Mouse (Mus musculus) lung, postnatal 0 days (tissue): ENCODE results near the gene P4ha2. TPM values are rescaled to one million over a fixed set of nuclear protein-coding genes. Genes with fewer than 3 reads are reported as not detected.
A peak's percentile ranks its signal among the peaks of the same experiment; 100 is the strongest.

Source experiments
- ATAC-seq: fragments of 200-750 bp; cut with Nextera tagmentation; 2 replicates; pipeline ENCODE4 v1.8.0; 2017; ENCODE audit warnings: moderate library complexity
- DNase-seq: peaks from one replicate; pipeline ENCODE4 v3.0.0-alpha.2; 2016; ENCODE audit warnings: low spot score
- H3K27ac ChIP-seq: fragments of 300-500 bp; sonication (generic); 2 replicates; pipeline ENCODE4 v1.5.1; 2014; ENCODE audit warnings: antibody characterized with exemption, mild to moderate bottlenecking, low read length, mixed read lengths
- H3K27me3 ChIP-seq: fragments of 300-500 bp; sonication (generic); replicated peaks from 2 replicates; pipeline ENCODE4 v1.6.1; 2014; ENCODE audit warnings: low read length, mixed read lengths; ENCODE audit not compliant: insufficient read depth
- H3K36me3 ChIP-seq: fragments of 300-500 bp; sonication (generic); 2 replicates; pipeline ENCODE4 v1.6.1; 2014; ENCODE audit warnings: low read length, mixed read lengths; ENCODE audit not compliant: insufficient read depth
- H3K4me1 ChIP-seq: fragments of 300-500 bp; sonication (generic); 2 replicates; pipeline ENCODE4 v1.6.1; 2014; ENCODE audit warnings: antibody characterized with exemption, low read depth, low read length, mixed read lengths; ENCODE audit not compliant: insufficient read depth
- H3K4me2 ChIP-seq: fragments of 300-500 bp; sonication (generic); replicated peaks from 2 replicates; pipeline ENCODE4 v1.6.1; 2014; ENCODE audit warnings: low read depth, mild to moderate bottlenecking, low read length, moderate library complexity, mixed read lengths
- H3K4me3 ChIP-seq: fragments of 300-500 bp; sonication (generic); 2 replicates; pipeline ENCODE4 v1.5.1; 2014; ENCODE audit warnings: low read depth, low read length
- H3K9ac ChIP-seq: fragments of 300-500 bp; sonication (generic); replicated peaks from 2 replicates; pipeline ENCODE4 v1.6.1; 2014; ENCODE audit warnings: low read depth, mild to moderate bottlenecking
- H3K9me3 ChIP-seq: fragments of 300-500 bp; sonication (generic); 2 replicates; pipeline ENCODE4 v1.6.1; 2016; ENCODE audit warnings: low read length, mixed read lengths
- CTCF ChIP-seq: IDR thresholded peaks from 2 replicates; pipeline ENCODE4 v1.5.1; 2016; ENCODE audit warnings: antibody characterized with exemption, mild to moderate bottlenecking
- EP300 ChIP-seq: IDR thresholded peaks from 2 replicates; pipeline ENCODE4 v1.6.1; 2016; ENCODE audit warnings: antibody characterized with exemption, mild to moderate bottlenecking, control low read depth
- WGBS: fragments of 180-500 bp; shearing (Covaris S2); extraction: QIAGEN DNeasy Blood & Tissue Kit; methylation state at CpG from one replicate; pipeline ENCODE4 v1.1.7; 2014; 5-methylcytosine and 5-hydroxymethylcytosine counted together
- polyA plus RNA-seq: library from polyadenylated mRNA; unstranded; fragments of >200 nt; fragmentation: Nextera tagmentation; extraction: Ambion mirVana; gene quantifications from 2 replicates; pipeline ENCODE4 v1.2.1, GENCODE M21; 2015

P4ha2 gene
- polyA plus RNA-seq, 1 experiment from 2014 or later: 26.5 TPM

DNA sequence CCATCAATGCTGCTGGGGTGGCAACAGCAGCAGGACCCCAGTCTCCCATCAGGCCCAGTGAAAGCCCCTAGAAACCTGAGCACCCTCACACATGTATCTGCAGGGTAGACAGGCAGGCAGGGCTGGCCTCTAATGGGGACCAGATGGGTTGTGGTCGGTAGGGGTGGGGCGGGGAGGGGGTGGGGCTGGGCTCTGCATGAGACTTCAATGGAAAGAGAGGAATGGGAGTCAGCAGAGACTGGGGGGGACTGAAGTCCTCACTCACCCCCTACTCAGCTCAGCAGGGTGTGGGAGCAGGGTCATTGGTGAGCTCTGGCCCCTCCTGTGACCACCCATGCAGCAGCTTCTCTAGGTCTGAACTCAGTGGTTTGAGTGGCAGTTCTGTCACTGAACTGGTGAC, 42.5 kb upstream of the P4ha2 start:
- H3K27ac ChIP-seq: no peak overlapping the region

GRCm38 (mm10) chr11:54058056-54058617, 41.8 kb upstream of the P4ha2 start:
- ATAC-seq: no peak
- Histone ChIP-seq H3K9me3 (no peaks in the 10 kb centered on the region), H3K27ac (no peak overlapping the region), H3K4me3 (no peak overlapping the region), H3K9ac (no peak overlapping the region), H3K4me1 (peaks cover 6% of the 10 kb centered on the region), H3K27me3 (no peaks in the 10 kb centered on the region), H3K4me2 (no peak overlapping the region), H3K36me3 (no peaks in the 10 kb centered on the region)
- DNase-seq: no peak
- TF ChIP-seq EP300 (no peak), CTCF (no peak)
- WGBS: 56% methylated on average over 10 of the region's 10 CpGs

More for the DNA sequence above, 42.5 kb upstream of the P4ha2 start:
- Histone ChIP-seq H3K4me1 (peaks cover 6% of the 10 kb centered on the region), H3K27me3 (no peaks in the 10 kb centered on the region), H3K36me3 (no peaks in the 10 kb centered on the region), H3K4me3 (no peak overlapping the region), H3K9ac (no peak overlapping the region), H3K4me2 (no peak overlapping the region), H3K9me3 (no peaks in the 10 kb centered on the region)
- no peak for ATAC-seq
- no peak for TF ChIP-seq CTCF
- TF ChIP-seq EP300: no peak
- no peak for DNase-seq
- whole genome bisulfite sequencing: 50% methylated on average over 2 of the region's 2 CpGs

- Histone ChIP-seq H3K27me3 (no peaks in the 10 kb centered on the region), H3K4me3 (no peak overlapping the region), H3K4me2 (no peak overlapping the region), H3K9me3 (no peaks in the 10 kb centered on the region), H3K4me1 (peaks cover 6% of the 10 kb centered on the region), H3K36me3 (no peaks in the 10 kb centered on the region), H3K27ac (no peak overlapping the region), H3K9ac (no peak overlapping the region)
- WGBS: 44% methylated on average over 6 of the region's 6 CpGs
- no peak for DNase-seq
- ATAC-seq: no peak
- no peak for TF ChIP-seq CTCF
- TF ChIP-seq EP300: no peak
Measured at GRCm38 (mm10) chr11:54058643-54059042, 41.3 kb upstream of the P4ha2 start.

- TF ChIP-seq CTCF: no peak
- TF ChIP-seq EP300: no peak
- no peaks in the 10 kb centered on the region for H3K9me3 ChIP-seq
- WGBS: 18% methylated on average over 1 of the region's 1 CpGs
- H3K27ac ChIP-seq: no peak overlapping the region
- no peak overlapping the region for H3K9ac ChIP-seq
- peaks cover 6% of the 10 kb centered on the region for H3K4me1 ChIP-seq
- H3K36me3 ChIP-seq: no peaks in the 10 kb centered on the region
- H3K4me3 ChIP-seq: no peak overlapping the region
- ATAC-seq: no peak
- H3K27me3 ChIP-seq: no peaks in the 10 kb centered on the region
- H3K4me2 ChIP-seq: no peak overlapping the region
- DNase-seq: no peak
Measured at GRCm38 (mm10) chr11:54059526-54059925, 40.4 kb upstream of the P4ha2 start.

GRCm38 (mm10) chr11:54060316-54060715, 39.6 kb upstream of the P4ha2 start:
- WGBS: 25% methylated on average over 9 of the region's 9 CpGs

DNA sequence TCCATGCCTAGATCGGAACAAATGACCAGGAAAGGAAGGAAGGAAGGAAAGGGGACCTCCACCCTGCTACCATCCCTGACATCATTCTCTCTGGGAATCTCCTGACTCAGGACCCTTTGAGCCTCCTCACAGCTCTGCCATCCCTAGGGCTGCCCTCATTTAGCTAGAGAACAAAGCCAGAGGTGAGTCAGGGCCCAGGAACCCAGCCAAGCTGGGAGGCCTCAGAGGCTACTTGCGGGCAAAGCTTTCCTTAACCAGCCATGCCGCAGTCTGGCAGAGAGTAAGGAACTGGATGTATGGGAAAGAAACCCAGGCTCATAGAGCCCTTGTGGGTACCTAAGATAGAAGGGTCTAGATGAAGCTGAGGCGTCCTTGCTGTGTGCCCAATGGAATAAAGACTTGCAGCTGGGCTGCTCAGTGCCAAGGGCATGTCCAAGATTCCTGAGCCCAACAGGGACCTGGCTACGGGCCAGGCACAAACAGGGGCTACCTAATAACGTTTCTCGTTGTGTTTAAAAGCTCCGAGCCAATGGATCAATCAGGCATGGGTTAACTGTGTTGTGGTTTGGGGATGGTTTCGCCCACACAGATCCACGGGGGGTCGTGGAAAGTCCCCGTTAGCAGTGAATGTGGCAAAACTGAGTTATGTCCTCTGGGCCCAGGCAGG, 37.7 kb upstream of the P4ha2 start:
- H3K27me3 ChIP-seq: no peaks in the 10 kb centered on the region
- no peaks in the 10 kb centered on the region for H3K36me3 ChIP-seq
- no peak overlapping the region for H3K9ac ChIP-seq
- peaks cover 6% of the 10 kb centered on the region for H3K4me1 ChIP-seq
- TF ChIP-seq CTCF (no peak), EP300 (no peak)
- no peaks in the 10 kb centered on the region for H3K9me3 ChIP-seq
- DNase-seq: peak; percentile 39
- no peak overlapping the region for H3K4me3 ChIP-seq
- H3K27ac ChIP-seq: 0 out of 2 replicates have a peak overlapping the region, but pooled peaks have one; percentile 0
- peak; percentile 29; the same call in 1 of the 2 replicates for ATAC-seq
- no peak overlapping the region for H3K4me2 ChIP-seq
- 53% methylated on average over 12 of the region's 12 CpGs for WGBS

More at GRCm38 (mm10) chr11:54060316-54060715, 39.6 kb upstream of the P4ha2 start:
- Histone ChIP-seq H3K4me2 (no peak overlapping the region), H3K27ac (no peak overlapping the region; the same call in 1 of the 2 replicates), H3K9me3 (no peaks in the 10 kb centered on the region), H3K9ac (no peak overlapping the region), H3K4me3 (no peak overlapping the region), H3K36me3 (no peaks in the 10 kb centered on the region), H3K27me3 (no peaks in the 10 kb centered on the region), H3K4me1 (peaks cover 6% of the 10 kb centered on the region)
- TF ChIP-seq CTCF: no peak
- no peak for TF ChIP-seq EP300
- peak; percentile 85 for ATAC-seq
- DNase-seq: peak; percentile 82
